Mouse (Mus musculus) small intestine, adult 2 months (tissue): ENCODE results near the gene Fbxw13.

ENCODE experiments used
- CTCF ChIP-seq: fragments of 200-500 bp; IDR thresholded peaks from 2 replicates; pipeline ENCODE4 v1.5.1; 2012; ENCODE audit warnings: low read depth, mild to moderate bottlenecking, control low read depth, inconsistent platforms, low read length, moderate library complexity, mixed read lengths; ENCODE audit not compliant: insufficient replicate concordance, insufficient read length; ENCODE audit errors: extremely low read depth
- POLR2A ChIP-seq: fragments of 200-500 bp; IDR thresholded peaks from 2 replicates; pipeline ENCODE4 v1.6.1; 2012; ENCODE audit warnings: low read depth, mild to moderate bottlenecking, control low read depth, inconsistent platforms, low read length, moderate library complexity

DNA sequence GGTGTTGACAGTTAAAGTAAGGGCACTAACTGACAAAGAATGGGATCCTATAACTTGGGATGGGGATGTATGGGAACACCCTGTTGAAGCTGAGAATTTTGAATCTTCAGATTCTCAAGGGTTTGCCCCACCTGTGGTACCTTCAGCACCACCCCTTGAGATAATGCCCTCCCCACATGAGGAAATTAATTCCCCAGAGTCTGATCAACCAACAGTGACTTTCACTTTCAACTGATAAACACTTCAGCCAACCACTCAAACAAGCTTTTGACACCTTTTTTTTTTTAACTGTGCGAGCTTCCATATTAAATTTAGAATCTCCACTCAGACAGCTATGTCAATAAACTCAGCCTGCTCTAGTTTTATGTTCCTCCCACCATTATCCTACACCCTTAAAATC is 3.6 kb upstream of the Fbxw13 start:
- TF ChIP-seq CTCF: no peak
- TF ChIP-seq POLR2A: no peak
